Mouse (Mus musculus) urinary bladder, adult 2 months (tissue): ENCODE data around the gene Fam149a. TPM values are rescaled to one million over a fixed set of nuclear protein-coding genes. Genes with fewer than 3 reads are reported as not detected.

Source experiments
- DNase-seq: peaks from one replicate; pipeline ENCODE4 v3.0.0; 2022; ENCODE audit warnings: low spot score
- polyA plus RNA-seq: library from polyadenylated mRNA; depleted of rRNA; stranded (reverse); fragments of >200 nt; gene quantifications from 2 replicates; pipeline ENCODE4 v1.2.3, GENCODE M21; 2012; rRNA removed

Fam149a gene
- 16.5 and 21.2 TPM in 2 replicates for polyA plus RNA-seq

DNA sequence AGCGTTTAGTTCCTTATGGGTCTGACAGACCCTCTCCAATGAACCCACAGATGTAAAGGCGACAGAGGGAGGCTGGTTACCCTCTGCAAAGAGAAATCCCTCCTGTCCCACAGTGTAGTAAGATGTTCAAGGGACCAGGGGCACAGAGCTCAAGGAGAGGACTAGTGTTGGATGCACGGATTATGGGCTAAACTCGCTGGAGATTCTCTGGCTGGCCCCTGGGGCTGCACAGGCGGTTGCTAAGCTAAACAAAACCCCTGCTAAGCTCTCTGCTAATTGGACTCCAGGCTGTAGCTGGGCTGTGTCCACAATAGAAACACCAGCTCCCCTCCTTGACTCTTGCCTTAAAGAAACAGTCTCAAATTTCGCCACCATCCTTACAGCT is at the start of gene Fam149a:
Fam149a (minus strand) TSS at position 329 of the 385 bp plus-strand sequence.
- DNase-seq, result no peak

DNA sequence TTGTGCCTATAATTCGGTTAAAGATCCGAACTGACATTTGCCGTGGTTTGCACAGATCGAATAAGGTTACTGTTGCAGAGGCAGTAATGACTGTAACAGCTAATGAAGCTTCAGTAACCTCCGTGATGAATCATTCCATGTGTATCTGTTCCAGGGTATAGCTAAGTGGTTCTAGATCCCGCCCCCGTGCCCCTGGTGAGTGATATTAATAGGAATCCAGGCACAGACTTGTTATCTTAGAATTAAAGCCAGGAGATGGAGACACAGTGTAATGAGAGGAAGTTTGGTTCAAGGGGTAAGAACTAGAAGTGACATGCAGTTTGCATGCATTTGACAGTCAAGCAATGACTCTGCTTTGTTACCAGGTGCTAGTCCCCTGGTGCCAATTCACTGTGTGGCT is 38.1 kb upstream of the Fam149a start:
- no peak for DNase-seq

DNA sequence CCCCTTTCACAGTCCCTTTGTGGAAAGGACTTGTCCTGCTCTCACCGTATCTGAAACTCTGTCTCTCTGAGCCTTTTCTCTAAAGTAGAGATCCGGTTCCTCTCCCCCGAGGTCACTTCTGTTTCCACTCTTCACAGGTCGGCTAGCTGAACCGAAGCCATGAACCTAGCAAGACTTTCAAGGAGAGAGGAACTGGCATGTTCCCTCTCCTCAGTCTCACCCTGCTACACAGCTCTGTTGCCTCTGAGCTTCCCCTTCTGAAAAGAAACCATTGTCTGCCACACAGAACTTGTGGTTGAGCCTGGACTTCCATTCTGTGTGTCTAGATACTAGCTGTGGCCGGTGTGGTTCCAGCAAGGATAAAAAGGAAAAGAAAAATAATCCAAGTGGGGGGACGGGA is 32.9 kb upstream of the Fam149a start:
- DNase-seq, result no peak

DNA sequence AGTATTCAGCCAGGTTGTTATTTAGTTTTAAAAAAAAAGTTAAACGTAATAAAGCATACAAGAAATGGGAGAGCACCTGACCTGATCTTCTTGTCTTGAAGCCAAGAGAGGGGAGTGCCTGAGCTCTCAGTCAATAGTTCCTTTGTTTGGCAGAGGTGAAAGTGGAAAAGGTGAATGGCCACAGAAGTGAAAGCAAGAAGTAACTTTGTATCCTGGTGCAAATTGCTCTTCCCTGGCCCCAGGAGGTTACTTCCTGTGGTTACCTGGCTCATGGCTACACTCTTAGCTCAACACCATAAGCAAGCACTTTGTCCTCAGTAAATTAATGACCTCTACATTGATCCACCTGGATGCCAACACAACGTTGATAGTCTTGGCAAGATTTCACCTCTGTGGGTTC is 28.8 kb upstream of the Fam149a start, which contains the start of gene Tlr3:
Tlr3 (minus strand) TSS at position 199 of the 400 bp plus-strand sequence.
- DNase-seq, result no peak

DNA sequence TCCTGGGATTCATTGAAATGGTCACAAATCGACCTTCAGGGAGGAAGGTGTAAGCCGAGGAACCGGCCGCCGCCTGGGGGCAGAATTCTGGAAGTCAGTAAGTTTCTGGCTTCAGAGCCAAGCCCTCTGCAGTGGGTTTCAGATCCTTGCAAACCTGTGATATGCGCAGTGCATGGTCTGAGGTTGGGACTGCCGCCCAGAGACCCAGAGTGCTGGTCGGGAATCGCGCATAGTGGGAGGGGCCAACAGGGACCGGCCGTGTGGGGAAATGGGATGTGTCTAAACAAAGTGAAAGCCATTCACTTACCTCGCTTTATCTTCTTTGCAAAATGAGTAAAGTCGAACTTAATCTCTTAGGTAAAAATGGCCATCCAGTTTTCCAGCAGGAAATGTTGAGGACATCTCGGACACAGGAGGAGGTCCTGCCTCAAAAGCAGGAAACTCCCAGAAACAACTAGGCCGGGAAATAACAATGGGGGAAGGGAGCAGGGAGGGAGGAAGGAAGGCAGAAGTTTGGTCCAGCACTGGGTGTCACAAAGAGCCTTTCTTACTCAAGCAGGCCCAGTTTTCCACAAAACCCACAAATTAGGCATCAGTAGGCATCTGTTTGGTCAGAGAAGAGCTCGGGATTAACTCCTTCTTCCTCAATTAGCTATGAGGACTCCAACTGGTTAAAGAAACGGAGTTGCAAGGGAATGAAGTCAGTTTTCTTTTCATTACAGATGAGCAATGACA is 28.2 kb upstream of the Fam149a start:
- peak; percentile 63 for DNase-seq

DNA sequence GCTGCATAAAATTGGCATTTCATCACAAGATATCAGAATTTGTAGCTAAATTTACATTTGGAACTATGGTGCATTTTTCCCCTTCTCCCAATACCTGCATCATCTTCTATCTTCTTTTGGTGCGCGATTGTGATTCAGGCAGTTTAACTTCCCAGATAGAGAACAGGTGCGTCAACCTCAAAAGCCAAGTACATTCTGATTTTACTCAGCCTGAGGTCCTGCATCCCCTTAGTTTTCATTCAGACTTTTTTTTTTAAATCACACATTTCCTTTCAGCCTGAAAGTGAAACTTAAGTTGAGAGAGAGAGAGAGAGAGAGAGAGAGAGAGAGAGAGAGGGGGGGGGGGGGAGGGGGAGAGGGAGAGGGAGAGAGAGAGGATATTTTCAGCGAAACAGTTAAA is 27.6 kb upstream of the Fam149a start:
- DNase-seq, result no peak

DNA sequence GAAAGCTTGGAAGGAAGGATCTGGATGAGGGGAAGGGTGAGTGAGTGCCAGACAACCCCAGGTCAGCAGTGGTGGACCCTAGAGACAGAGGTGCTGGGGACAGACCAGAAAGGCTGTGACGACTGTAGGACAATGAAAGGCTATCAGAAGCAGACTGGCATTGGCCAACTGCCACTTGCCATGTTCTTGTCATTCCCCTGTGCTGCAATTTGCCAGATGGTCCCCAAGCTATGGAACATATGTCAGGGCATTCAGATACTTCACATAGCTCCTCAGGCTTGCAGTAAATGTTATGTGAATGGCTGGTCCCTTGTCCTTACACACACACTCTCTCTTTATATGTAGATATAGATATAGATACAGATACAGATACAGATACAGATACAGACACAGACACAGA is 1.2 kb upstream of the Fam149a start:
- no peak for DNase-seq

DNA sequence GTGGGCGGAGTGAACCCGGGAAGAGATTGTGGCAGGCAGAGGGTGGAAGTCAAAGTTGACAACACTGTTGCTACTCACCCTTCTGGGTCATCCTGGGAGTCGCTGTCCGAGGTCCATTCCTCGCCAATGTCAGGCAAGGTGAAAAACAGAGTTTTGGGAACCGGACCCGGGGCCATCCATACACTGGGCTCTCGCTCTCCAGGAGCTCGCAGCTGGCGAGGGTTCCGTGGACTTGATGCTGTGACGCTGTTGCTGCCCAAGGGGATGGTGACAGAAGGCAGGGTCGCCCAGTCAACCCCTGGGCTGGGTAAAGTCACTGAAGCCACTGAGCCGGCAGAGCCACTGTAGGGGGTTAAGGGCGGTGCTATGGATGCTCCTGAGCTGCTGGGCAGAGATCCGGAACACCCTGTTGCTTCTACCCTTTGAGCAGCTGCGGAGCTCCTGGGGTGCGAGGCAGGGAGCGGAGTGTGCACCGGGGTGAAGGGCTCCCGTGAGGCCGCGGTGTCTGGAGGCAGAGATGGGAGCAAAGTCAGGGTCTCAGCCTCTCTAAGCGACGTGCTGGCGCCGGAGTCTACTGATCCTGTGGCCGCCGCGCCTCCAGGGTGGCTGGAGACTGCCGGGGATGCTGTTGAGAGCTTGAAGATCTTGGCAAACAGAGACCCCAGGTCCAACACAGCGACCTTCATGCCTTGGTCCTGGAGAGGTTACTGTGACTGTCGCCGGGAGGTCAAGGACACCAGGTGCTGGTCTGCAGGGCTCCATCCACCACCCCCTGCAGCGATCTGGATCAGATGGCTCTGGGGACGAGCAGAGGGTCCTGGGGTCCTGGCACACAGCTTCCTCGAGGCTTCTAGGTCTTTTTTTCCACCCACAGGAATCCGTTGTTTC is 772 bp downstream of the Fam149a start:
- DNase-seq, result no peak

DNA sequence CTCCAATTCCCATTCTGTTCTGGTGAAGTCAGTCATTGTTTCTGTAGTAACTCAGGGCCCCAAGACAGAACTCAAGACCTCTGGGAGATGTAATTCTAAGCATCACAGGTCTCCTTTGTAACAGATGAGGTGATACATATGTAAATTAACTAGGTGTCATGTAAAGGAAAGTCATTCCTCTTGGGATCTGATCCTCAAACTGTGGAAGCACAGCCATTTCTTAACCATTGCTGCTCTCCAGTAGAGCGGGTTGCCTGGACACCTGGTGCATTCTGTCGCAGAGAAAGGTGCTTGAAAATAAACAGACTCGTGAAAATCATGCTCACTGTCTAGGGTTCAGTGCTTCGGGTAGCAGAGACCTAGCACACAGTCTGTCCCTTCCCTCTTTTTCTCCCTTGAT is 1.5 kb downstream of the Fam149a start:
- DNase-seq, result no peak

DNA sequence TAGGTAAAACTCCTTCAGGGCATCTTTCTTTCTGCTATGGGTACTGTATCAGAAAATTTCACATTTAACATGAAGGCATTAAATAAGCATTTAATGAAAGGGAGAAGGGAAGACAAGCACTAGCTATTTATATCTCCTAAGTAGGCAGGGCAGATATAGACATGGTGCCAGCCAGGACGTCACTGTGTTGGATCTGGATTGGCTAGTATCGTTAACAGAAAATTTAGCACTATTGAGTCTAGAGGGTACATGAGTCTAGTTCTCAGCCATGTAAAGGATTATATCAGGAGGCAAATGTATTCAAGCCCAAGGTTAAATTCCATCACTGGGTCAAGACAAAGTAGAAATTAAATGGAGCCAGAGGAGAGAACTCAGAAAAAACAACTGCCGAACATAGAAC is 8.0 kb downstream of the Fam149a start:
- DNase-seq, result no peak

DNA sequence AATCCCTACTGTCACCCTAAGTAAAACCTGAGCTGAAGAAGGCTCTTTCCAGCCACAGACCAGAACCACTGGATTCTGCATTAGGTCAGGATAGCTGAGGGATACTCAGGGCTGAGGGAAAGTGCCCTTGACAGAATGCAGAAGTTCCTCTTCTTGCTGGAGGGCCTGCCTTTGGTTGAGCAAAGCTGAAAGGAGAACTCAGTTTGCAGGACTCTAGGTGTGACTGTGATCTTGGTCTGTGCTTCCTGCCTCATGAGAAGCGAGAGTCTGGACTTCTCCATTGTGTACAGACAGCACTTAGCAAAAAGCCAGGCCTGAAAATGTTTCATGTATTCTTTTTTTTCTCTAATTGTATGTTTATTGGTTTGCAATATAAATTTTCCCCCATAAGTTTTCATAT is 14.9 kb downstream of the Fam149a start:
- no peak for DNase-seq

DNA sequence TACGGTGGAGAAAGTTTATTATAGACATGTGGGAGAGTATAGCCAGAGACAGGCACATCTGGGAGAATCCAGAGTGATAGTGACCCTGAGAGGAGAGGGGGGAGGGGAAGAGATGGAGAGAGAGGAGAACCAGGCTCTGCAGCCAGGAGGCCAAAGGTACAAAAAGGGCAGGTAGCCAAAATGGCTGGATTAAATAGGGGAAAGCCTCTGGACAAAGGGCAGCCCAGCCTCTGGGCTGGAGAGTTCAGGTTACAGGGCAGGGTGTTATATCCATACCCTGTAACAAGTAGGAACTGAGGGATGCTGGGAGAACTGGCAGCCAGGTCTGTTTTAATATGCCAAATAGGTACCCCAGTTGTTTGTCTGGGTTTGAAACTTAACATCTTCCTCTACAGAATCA is 18.9 kb downstream of the Fam149a start:
- DNase-seq, result no peak

DNA sequence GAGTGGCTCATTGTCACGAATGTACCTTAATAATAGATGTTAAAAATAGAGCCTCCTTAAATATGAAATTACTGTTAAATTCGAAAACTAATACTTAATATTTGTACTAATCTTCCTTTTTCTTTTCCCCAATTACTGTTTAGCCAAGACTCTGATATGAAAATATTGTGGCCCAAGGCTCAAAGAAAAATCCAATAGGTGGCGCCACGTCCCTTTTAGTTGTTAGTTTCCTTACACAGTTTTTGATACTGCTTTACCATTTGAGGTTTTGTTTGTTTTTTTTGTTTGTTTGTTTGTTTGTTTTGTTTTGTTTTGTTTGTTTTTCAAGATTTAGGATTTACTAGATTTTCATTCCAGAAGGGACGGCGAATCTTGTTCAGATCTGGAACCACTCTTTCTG is 19.8 kb downstream of the Fam149a start:
- DNase-seq, result no peak

DNA sequence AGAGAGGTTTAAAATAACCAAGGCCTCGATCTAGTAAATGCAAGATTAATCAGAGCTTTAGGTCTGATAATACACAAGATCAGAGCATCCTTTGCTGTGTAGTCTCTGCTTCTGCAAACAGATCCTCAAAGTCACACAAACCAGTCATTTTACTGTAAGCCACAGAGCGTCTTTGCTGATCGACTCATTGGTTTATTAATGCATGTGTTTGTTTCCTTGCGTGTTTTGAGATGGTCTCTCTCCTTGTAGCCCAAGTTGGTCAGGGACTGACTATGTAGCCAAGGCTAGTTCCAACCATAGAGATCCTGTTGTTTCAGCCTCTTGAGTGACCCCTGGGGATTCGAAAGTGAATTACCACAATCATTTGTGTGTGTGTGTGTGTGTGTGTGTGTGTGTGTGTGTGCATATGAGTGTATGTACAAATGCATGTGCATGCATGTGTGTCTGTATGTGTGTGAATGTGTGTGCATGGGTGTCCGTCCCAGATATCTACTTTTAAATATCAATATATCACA is 22.9 kb downstream of the Fam149a start:
- DNase-seq, result no peak

DNA sequence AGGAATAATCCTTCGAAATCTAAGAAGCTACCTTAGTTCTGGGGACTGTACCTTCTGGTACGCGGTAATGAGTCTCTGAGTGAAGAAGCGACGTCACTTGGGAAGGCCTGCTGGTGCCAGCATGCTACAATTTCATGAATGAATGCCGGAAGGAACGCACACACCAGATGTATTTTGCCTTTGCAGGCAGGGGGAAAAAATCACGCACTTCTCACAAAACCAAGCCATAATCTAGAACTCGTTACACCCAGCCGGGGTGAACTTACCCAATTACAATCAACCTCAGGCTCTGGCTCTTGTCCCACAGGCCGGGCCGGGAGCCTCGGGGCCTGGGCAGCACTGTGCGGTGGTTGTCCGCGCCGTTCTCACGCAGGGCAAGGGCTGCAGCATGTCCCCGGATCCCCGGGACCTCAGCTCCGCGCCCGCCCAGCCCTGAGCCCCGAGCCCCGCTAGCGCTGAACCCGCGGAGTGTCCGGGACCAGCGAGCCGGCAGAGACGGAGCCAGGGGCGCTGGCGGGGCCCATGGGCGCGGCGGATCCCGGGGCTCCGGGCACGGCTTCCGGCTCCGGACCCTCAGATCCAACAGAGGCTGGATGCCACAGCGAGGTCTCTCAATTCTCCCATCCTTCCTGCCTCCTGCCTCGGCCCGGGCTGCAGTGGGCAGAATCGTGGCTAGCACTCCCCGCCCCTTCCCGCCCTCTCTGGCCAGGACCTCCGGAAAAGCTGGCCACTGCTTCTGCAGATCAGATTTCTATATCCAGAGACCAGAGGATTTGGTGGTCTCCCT is 23.8 kb downstream of the Fam149a start:
- peak; percentile 34 for DNase-seq

DNA sequence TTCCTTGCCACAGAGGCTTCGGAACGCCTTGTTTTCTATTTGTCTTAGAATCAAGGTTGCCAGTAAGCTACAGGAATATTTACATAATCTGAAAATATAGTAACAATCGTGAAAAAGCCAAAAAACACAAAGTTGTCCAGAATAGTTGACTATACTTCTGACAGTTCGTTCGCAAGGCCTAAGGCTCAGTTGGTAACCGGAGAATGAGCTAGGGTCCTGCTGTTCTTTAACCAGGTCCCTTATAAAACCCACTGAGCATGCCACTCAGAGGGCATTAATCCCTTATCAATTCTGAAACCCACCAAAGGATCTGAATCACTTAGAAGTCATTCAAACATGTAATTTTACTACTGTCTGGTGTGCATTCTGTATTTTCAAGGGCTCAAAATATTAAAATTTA is 26.3 kb downstream of the Fam149a start:
- no peak for DNase-seq

DNA sequence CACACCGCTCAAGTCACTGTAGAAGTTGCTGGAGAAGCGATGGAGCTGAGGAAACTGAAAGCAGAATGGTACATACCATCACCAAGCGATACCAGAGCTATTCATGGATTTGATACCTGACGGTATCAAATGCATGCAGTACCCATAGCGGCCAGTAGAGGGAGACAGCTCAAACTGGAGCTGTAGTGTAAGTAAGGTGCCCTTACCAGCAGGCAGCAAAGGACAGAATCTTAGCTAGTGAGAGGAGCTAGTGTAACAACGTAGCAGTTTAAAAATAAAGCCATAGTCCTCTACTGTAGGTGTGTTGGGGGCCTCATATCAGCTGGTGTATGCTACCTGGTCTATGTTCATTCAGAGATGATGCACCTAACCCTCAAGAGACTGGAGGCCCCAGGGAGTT is 37.1 kb downstream of the Fam149a start:
- DNase-seq, result peak; percentile 40

DNA sequence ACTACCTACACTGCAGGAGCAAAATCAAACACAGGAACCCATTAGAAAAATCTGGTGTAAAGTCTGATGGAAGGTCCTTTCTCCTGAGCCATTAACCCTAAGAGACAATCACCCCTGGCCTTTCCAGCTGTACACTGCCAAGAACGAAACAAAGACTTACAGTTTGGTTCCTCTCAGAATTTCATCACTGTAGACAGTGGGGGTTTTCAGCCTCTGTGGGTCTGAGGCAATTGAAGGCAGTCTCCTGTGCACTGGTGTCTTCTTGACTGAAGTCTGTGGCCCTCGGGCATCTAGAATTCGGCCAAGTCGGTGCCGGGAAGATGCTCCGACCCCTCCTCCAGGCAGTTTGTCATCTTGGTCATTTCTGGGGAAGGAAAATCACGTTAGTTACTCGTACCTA is 37.8 kb downstream of the Fam149a start:
- DNase-seq, result no peak

DNA sequence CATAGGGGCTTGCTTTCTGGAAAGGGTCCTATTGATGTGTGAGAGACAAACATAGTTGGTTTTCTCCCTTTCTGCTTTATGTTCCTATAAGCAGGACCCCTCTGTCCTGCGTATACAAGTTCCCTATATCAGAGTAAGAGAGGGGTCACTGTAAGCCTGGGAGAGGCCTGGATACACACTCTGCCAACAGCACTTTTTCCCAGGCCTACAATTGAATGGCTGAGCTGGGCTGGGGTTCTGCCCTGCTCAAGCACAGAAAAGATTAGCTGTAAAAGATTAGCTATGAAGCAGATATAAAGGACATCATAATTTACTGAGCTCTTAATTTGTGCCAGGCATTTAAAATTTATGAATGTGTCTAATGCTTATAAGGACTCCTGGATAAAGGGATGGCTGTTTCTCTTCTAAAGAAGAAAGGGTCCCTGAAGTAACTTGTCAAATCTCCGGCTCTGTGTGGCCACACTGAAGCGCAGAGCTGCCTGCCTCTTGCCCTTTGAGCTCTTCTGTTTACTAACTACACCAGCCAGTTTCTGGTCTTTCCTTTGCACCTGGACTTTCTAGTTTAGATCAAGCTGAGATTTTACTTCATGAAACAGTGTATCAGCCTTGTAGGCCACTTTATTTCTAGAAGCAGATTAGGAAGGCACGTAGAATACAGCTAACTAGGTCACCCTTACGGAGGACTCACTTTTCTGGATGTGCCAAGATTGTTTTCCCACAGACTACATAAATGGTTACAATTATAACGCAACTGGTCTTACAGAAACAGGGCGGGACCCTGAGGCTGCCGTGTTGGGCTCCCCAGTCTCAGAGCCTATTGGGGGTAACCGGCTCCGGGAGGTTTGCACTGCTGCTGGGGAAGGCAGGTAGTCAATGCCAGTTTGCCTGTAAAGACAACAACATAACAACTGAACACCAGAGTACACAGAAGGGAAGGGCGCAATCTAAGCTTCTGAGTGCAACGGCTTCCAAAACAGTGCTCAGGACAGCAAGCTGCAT is 40.2 kb downstream of the Fam149a start:
- DNase-seq, result no peak

DNA sequence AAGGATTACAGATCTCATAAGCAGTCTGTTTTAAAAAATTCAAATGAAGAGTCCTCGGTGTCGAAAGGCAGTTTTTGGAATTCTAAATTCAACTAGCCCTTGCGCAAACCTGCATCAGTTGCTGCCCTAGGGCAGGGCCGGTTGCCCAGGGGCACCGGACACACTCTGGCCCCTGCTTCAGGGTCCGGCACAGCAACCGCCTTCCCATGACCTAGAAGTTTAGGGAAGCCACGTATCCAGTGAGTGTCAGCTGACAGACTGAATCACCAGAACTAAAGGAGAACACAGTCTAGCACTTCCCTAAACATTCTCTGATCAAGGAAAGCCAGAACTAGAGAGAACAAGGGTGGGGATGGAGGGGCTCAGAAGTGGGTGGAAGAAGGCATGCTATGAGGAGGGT is 48.6 kb downstream of the Fam149a start:
- DNase-seq, result no peak
